Mouse (Mus musculus): Measurements from ENCODE around the gene Sardh. TPM values are rescaled to one million over a fixed set of nuclear protein-coding genes. Genes with fewer than 3 reads are reported as not detected.

Sardh gene
- polyA plus RNA-seq, 1 experiment from 2014 or later: 3.2 TPM

DNA sequence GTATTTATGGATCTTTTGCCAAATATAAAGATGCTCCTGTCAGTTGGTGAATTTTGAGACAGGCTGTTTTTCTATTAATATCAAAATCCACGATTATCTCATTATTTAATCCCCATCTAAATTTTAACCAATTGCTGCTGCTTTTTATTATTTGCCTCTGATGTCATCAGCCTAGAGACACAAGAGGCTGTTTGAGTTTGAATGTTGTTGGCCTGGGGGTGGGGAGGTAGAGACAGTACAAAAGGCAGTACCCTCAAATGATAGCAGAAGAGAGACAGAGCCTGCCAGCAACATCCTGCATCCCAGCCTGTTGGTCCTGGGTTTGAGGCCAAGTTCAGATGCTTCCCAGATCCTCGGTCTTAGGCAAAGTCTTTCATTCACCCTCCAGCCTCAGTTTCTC is 73.9 kb downstream of the Sardh start:
- no peak for DNase-seq (ENCODE audit: low spot score)

DNA sequence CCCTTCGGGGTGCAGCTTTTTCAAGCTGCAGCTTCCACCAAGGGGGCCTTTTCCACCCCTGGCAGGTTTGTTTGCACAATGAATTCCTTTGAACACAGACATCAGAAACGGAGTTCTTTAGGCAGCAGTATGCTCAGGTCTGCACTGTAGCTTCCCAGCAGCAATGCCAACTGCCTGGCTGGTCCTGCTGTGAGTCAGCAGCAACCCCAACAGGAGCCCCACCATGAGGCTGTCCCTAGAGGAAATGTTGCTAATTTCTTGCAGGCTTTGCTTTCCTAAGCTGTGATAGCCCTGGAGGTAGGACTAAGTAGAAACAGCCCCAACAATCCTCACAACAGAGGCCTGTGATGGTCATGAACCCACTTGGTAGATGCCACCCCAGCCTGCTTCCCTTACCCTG is 81.1 kb downstream of the Sardh start:
- no peak for DNase-seq (ENCODE audit: low spot score)

DNA sequence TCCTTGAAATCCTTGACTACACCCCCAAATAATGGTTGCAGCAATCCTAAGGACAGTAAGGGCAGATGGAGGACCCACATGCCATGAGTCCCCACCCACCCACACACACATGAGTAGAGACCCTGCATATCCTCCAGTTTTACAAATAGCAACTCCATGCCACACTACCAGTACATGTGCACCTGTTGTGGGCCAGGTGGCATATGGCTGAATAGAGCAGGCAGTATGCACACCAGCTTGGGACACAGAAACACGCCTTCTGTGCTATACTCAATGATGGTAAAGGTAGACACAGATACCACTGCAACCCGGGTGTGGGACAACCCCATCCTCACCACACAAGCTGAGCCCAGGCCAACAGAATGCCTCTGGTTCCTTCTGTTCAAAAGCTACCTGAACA is 82.1 kb downstream of the Sardh start:
- peak; percentile 42 for DNase-seq (ENCODE audit: low spot score)

DNA sequence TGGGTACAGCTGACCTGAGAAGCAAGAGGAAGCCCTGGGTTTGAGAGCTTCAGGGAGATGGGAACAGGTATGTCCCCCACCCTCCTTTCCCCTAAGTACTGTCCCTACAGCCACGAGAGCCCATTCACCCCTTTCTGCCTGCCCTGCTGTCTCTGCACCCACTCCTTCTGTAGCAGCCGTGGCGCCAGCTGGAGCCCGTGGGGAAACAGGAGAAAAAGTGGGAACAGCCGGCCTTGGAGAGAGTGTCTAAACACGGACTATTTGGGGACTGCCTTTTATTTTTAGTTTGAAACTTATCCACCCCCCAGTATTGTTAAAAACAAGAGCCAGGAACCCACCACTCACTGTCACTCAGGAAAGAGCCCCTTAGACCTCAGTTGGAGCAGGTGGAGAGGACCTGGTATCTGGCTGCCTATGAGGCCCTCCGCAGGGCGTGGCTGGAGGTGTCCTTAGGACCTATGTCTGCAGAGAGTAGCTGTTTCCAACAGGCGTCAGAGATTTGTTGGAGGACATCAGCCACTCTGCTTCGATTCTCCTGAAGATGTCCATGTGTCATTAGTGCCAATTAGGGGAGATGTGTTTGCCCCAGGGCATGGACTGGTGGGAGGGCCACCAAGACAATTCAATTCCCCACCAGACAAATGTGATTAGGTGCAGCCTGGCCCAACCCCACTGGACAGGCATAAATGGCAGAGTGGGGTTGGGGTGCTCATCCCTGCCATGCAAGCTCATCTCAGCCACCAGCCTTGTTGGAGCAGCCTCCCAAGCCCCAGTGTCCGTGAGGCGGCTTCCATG is 83.1 kb downstream of the Sardh start, which contains the start of gene Dbh:
TSS of gene Dbh (plus strand) at position 438 of the 795 bp plus-strand sequence.
- DNase-seq (ENCODE audit: low spot score): no peak

DNA sequence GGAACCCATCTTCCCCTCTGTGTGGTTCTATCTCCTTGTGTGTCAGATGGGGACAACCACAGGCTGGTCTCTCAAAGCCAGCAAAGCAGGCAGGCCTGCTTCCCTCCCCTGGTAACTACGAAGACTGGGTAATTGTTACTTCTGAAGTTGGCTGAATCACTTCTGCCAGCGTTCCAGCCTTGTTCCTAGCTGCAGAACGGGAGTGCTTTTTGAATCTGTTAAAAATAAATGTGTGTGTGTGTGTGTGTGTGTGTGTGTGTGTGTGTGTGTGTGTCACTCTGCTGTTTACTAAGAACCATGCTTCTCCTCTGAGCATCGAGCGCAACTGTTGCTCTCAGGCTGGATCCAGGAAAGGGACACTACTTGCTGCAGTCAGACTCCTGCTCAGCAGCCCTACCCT is 84.3 kb downstream of the Sardh start:
- no peak for DNase-seq (ENCODE audit: low spot score)

DNA sequence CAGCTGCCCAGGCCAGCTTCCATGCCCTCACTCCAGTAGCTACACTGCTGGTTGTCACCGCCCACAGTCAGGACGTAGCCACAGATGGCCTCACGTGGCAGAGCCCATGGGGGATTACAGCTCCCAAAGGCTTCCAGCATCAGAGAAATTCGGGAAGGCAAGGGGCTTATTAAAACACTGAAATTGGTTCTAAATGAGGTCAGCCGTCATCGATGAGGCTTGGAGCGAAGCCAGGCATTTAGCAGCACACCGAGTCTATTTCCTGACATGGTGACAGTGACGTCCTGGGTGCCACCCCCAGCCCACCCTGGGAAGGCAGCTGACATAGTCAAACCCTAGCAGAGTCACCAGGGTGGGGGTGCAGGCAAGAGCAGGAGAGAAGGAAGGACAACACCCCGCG is 85.5 kb downstream of the Sardh start:
- DNase-seq (ENCODE audit: low spot score): no peak

DNA sequence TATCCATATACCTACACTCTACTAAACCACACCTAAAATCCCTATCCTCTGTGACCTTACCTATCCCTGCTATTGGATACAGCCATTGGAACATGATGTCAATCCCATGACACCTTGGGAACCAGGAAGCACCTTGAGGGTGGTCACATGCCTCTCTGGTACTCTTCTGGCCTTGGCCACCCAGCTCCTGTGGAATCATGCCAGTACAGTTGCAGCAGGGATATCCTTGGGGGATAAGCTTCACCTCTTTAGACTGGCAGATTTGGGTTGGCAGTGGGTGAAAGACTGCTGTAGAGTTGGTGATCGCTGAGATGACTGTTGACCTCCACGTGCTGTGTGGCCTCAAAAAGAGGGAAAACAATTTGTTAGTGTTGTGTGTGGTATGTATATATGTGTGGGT is 86.6 kb downstream of the Sardh start:
- no peak for DNase-seq (ENCODE audit: low spot score)

DNA sequence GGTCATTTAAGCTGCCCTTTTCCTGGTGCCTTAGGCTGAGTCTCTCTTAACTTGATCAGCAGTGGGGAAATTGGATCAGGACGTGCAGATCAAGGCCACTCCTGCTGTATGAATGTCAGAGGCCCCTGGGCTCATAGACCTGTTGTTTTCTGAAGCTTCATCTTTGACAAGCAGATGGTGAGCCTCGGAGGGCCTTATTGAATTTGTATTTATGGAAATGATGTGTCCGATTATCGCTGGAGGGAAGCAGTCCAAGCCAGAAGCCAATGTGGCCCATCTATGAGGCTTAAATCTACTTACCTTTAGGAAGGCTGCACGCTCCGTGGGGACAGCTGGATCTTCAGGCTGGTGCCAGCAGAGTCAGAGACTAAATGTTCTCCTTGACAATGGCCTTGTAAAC is 91.5 kb downstream of the Sardh start:
- DNase-seq (ENCODE audit: low spot score): no peak

DNA sequence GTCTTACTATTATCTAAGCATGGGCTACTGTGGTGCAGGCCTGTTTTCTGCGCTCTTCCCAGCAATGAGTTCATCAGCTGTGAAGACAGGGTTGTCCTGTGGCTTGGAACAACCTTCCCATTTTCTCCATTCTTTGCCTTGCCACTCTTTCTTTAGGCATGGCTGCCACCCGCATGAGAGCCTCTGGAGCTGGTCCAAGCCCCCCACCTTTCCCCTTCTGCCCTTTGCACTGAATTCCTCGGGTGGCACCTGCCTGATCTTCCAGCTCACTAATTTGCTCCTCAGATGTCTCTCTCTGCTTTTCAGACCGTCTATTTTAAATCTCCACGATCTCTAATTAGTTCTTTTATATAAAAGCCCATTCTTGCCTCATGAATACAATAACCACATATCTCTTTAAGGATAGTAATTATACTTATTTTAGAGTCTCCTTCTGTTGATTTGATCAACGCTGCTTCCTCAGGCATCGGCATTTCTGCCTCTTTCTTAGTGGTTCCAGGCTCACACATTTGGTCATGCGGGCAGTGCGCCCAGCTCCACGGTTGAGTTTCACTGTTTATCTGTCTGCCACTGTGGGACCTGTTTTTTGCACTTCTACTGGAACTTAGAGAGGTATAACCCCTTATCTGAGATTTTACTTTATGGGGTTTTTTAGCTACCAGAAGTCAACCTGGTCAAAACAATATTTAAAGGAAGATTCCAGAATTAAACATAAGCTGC is 93.5 kb downstream of the Sardh start:
- no peak for DNase-seq (ENCODE audit: low spot score)

DNA sequence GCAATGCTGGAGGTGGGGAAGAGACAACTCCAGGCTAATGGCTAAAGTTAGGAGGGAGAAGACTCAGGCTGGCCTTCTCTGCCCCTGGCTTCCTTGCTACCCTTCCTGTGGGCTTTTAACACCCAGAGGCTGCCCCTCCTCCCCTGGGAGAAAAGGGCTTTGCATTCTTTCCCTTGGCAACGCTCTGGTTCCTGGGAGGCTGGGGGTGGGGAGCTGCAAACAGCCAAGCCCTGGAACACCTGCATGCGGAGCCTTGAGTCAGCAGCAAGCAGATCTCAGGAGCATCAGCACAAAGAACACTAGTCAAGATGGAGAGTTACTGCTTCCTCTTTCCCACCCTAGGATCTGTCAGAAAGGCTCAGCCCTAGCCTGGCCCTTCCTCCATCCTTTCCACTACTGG is 98.7 kb downstream of the Sardh start:
- DNase-seq (ENCODE audit: low spot score): no peak

DNA sequence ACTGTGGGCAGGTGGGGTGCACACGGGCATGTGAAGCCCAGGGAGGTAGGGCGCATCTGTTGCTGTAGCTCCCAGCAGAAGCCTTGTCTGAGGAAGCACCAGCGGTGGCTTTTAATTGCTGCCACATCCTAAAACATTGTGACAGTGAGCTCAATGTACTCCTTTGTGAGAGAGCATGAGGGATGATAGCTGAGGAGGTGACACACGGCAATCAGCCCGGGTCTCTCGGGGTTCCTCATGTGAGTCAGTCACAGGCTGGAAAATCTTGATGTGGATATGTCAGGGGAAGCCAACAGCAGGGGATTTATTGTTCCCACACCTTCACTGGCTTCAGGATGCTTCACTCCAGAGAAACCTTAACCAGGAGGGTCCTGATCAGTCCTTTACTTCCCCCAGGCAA is 101.3 kb downstream of the Sardh start:
- no peak for DNase-seq (ENCODE audit: low spot score)

DNA sequence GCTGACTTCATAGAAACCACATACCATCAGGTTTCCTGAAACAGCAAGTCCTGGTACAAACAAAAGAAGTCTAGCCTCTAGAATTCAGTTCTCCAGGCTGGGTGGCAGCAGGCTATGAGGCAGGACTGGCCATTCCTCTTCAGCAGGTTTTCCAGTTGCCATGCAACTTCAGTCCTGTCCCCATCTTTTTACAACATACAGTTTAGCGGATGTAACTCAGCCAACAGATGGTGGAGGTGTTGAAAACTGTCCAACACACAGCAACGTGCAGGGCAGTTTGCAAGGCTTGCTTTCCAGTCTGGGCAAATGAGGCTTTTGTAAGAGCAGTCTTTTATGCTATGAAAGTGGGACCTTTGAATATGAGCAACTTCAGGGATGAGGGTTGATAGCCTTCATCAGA is 103.2 kb downstream of the Sardh start:
- DNase-seq (ENCODE audit: low spot score): no peak

DNA sequence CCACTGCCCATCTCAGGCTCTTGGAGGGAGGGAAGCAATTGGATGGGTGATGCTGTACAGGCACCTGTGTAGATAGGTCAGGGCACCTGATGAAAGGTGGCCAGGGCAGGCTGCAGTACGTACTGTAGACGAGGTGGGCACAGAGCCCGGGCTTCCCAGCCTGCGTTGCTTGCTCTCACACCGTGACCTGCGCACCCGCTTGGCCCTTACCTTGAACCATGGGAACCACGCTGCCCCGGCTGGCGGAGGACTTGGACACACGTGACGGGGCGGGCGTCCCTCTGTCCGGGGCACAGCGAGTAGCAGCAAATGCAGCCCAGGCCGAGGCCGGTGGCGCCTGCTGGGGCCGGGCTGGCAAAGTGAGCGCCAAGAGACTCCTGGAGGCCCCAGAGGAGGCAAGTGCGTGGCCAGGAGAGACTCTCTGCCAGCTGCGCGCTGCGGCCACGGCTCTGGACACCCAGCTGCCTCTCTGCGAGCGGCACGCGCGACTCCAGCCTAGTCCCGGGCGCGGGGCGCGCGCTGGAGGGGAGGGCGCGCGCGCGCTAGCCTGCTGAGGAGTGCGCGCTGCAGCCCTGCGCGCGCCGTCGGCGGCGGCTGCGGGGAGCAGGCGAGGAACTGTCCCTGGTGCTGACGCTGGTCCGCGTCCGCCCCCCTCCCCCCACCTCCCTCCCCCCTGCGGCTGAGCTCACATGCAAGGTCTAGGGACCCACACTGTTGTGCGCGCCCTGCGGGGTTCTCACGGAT is 106.0 kb downstream of the Sardh start, which contains the start of gene Fam163b:
TSS of gene Fam163b (minus strand) at position 542 of the 744 bp plus-strand sequence.
- peak; percentile 85 for DNase-seq (ENCODE audit: low spot score)

Other genes with a start within 250 kb of the Sardh start
- 33.4 and 37.3 TPM in 2 replicates for gene Cacfd1, start 238.4 kb downstream of the Sardh start, polyA plus RNA-seq (2015; fragmentation: Nextera tagmentation; extraction: Ambion mirVana)
- gene Slc2a6, start 220.3 kb downstream of the Sardh start, polyA plus RNA-seq (2015; fragmentation: Nextera tagmentation; extraction: Ambion mirVana): 2.6 and 3.1 TPM in 2 replicates
- gene Mymk, start 176.2 kb downstream of the Sardh start, polyA plus RNA-seq (2015; fragmentation: Nextera tagmentation; extraction: Ambion mirVana): 1.1 and 1.3 TPM in 2 replicates
- 2.0 and 2.1 TPM in 2 replicates for gene Adamtsl2, start 169.0 kb downstream of the Sardh start, polyA plus RNA-seq (2015; fragmentation: Nextera tagmentation; extraction: Ambion mirVana)
- gene Fam163b, start 105.8 kb downstream of the Sardh start, polyA plus RNA-seq (2015; fragmentation: Nextera tagmentation; extraction: Ambion mirVana): 1.2 and 1.4 TPM in 2 replicates
- 0.08 and 0.15 TPM in 2 replicates for gene Dbh, start 83.1 kb downstream of the Sardh start, polyA plus RNA-seq (2015; fragmentation: Nextera tagmentation; extraction: Ambion mirVana)
- 6.4 and 7.9 TPM in 2 replicates for gene Vav2, start 178.7 kb upstream of the Sardh start, polyA plus RNA-seq (2015; fragmentation: Nextera tagmentation; extraction: Ambion mirVana)
- gene Brd3os, start 194.0 kb upstream of the Sardh start, polyA plus RNA-seq (2015; fragmentation: Nextera tagmentation; extraction: Ambion mirVana): 2.0 and 2.1 TPM in 2 replicates